Mouse (Mus musculus) left cerebral cortex, postnatal 4 days (tissue): Measurements from ENCODE around the gene Itpr2. TPM values are rescaled to one million over a fixed set of nuclear protein-coding genes. Genes with fewer than 3 reads are reported as not detected.
"Not testable (repeated sequence)": the region's sequence is repeated elsewhere in the genome, so short reads cannot be mapped to it uniquely, and the experiment has no call there.

Experiments used
- DNase-seq: peaks from one replicate; pipeline ENCODE4 v3.0.0-alpha.2; 2022
- intact Hi-C: fragments of 180-260 bp; cut with DNase I; formaldehyde crosslinking; loops from one replicate; pipeline ENCODE4 v1.15.1; 2025
- total RNA-seq, 2 experiments: library from RNA; stranded (reverse); gene quantifications; 2 replicates each; pipeline ENCODE4 v1.2.3; 2021

The Itpr2 gene
- total RNA-seq, 2 experiments from 2014 or later = 11.3 to 12.9 TPM

- DNase-seq = no peak
- intact Hi-C loops = no loop called here
Measured at GRCm38 (mm10) chr6:146473216-146473955, 28.6 kb downstream of the Itpr2 start.

- DNase-seq = no peak
- intact Hi-C loops = no loop called here
Measured at GRCm38 (mm10) chr6:146470378-146470777, 31.6 kb downstream of the Itpr2 start.

- DNase-seq = no peak
- intact Hi-C loops = no loop called here
Measured at GRCm38 (mm10) chr6:146469936-146470335, 32.1 kb downstream of the Itpr2 start.

- intact Hi-C loops = no loop called here
- DNase-seq = no peak
Measured at GRCm38 (mm10) chr6:146468361-146468760, 33.7 kb downstream of the Itpr2 start.

- DNase-seq, intact Hi-C loops: not testable (repeated sequence)
Measured at GRCm38 (mm10) chr6:146464645-146465042, 37.4 kb downstream of the Itpr2 start.

GRCm38 (mm10) chr6:146464014-146464644, 37.9 kb downstream of the Itpr2 start:
- intact Hi-C loops = no loop called here
- no peak for DNase-seq

GRCm38 (mm10) chr6:146460936-146461335, 41.1 kb downstream of the Itpr2 start:
- no peak for DNase-seq
- intact Hi-C loops = no loop called here

GRCm38 (mm10) chr6:146458436-146458835, 43.6 kb downstream of the Itpr2 start:
- no peak for DNase-seq
- intact Hi-C loops = no loop called here

GRCm38 (mm10) chr6:146456741-146457140, 45.3 kb downstream of the Itpr2 start:
- DNase-seq = no peak
- intact Hi-C loops = no loop called here

GRCm38 (mm10) chr6:146454520-146455511, 47.2 kb downstream of the Itpr2 start:
- intact Hi-C loops = no loop called here
- no peak for DNase-seq

- DNase-seq = no peak
- intact Hi-C loops = no loop called here
Measured at GRCm38 (mm10) chr6:146452474-146452873, 49.5 kb downstream of the Itpr2 start.

GRCm38 (mm10) chr6:146446032-146446704, 55.9 kb downstream of the Itpr2 start:
- peak; percentile 29 for DNase-seq
- intact Hi-C loops = no loop called here

GRCm38 (mm10) chr6:146439826-146440225, 62.2 kb downstream of the Itpr2 start:
- intact Hi-C loops = no loop called here
- DNase-seq = no peak

GRCm38 (mm10) chr6:146439071-146439818, 62.8 kb downstream of the Itpr2 start:
- no peak for DNase-seq
- intact Hi-C loops = no loop called here

- intact Hi-C loops = no loop called here
- DNase-seq = no peak
Measured at GRCm38 (mm10) chr6:146438057-146438456, 64.0 kb downstream of the Itpr2 start.

GRCm38 (mm10) chr6:146436916-146437496, 65.0 kb downstream of the Itpr2 start:
- intact Hi-C loops = no loop called here
- DNase-seq = no peak

GRCm38 (mm10) chr6:146434217-146434616, 67.8 kb downstream of the Itpr2 start:
- DNase-seq = no peak
- intact Hi-C loops = no loop called here

- intact Hi-C loops = no loop called here
- DNase-seq = no peak
Measured at GRCm38 (mm10) chr6:146432218-146432865, 69.7 kb downstream of the Itpr2 start.

GRCm38 (mm10) chr6:146431777-146432176, 70.2 kb downstream of the Itpr2 start:
- intact Hi-C loops = no loop called here
- DNase-seq = no peak
